Mouse (Mus musculus) E14TG2a.4 (cell line): ENCODE data around the gene Edaradd.

Source experiments
- H3K27me3 ChIP-seq: 2 replicates; pipeline ENCODE4 v1.6.1; 2014; ENCODE audit warnings: low read length, control low read depth; ENCODE audit not compliant: insufficient read depth
- H3K36me3 ChIP-seq: 2 replicates; pipeline ENCODE4 v1.6.1; 2014; ENCODE audit warnings: low read length, control low read depth; ENCODE audit not compliant: insufficient read depth
- H3K4me1 ChIP-seq: replicated peaks from 2 replicates; pipeline ENCODE4 v1.6.1; 2014; ENCODE audit warnings: low read depth, low read length, control low read depth
- H3K4me3 ChIP-seq: replicated peaks from 2 replicates; pipeline ENCODE4 v1.5.1; 2014; ENCODE audit warnings: mild to moderate bottlenecking, low read length
- H3K9me3 ChIP-seq: 2 replicates; pipeline ENCODE4 v1.6.1; 2014; ENCODE audit warnings: low read length, control low read depth
- CTCF ChIP-seq: conservative IDR thresholded peaks from 2 replicates; pipeline ENCODE4 v1.5.1; 2014; ENCODE audit warnings: low read length
- NANOG ChIP-seq: IDR thresholded peaks from 2 replicates; pipeline ENCODE4 v1.6.1; 2014; ENCODE audit warnings: borderline replicate concordance, low read length, mixed read lengths
- POU5F1 ChIP-seq: IDR thresholded peaks from 2 replicates; pipeline ENCODE4 v1.6.1; 2014; ENCODE audit warnings: low read length, borderline replicate concordance

The Edaradd gene

GRCm38 (mm10) chr13:12460881-12461729 is 59.1 kb downstream of the Edaradd start:
- Histone ChIP-seq H3K27me3 (no peaks in the 10 kb centered on the region), H3K4me1 (peaks cover 29% of the 10 kb centered on the region), H3K9me3 (no peaks in the 10 kb centered on the region), H3K36me3 (no peaks in the 10 kb centered on the region), H3K4me3 (peak overlapping the region; percentile 91)
- no peak for TF ChIP-seq POU5F1
- no peak for TF ChIP-seq CTCF
- no peak for TF ChIP-seq NANOG

- no peaks in the 10 kb centered on the region for H3K27me3 ChIP-seq
- H3K36me3 ChIP-seq: no peaks in the 10 kb centered on the region
- peak overlapping the region; percentile 91 for H3K4me3 ChIP-seq
- no peaks in the 10 kb centered on the region for H3K9me3 ChIP-seq
- TF ChIP-seq POU5F1 (no peak), NANOG (no peak), CTCF (no peak)
- peaks cover 28% of the 10 kb centered on the region for H3K4me1 ChIP-seq
Observed at GRCm38 (mm10) chr13:12460443-12460842, 59.8 kb downstream of the Edaradd start.

DNA sequence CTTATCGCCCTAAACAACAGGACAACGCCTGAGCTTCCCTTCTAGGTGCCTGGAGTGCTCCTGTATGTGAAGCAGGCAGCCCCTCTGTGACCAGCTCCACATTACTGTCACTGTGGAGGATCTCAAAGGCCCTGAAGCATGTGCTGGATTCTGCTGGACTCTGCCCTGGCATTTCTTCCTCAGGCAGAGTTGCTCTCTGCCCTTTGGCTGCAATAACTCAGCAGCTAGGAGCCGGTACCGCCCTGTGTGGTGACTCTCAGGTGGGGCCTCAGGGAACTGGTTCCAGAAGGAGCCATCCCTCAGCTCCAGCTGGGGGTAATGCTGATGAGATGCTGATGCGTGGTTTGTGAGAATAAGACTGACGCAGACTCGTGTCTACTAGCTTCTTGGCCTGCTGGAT is 63.5 kb downstream of the Edaradd start:
- Histone ChIP-seq H3K27me3 (no peaks in the 10 kb centered on the region), H3K4me3 (no peak overlapping the region)

DNA sequence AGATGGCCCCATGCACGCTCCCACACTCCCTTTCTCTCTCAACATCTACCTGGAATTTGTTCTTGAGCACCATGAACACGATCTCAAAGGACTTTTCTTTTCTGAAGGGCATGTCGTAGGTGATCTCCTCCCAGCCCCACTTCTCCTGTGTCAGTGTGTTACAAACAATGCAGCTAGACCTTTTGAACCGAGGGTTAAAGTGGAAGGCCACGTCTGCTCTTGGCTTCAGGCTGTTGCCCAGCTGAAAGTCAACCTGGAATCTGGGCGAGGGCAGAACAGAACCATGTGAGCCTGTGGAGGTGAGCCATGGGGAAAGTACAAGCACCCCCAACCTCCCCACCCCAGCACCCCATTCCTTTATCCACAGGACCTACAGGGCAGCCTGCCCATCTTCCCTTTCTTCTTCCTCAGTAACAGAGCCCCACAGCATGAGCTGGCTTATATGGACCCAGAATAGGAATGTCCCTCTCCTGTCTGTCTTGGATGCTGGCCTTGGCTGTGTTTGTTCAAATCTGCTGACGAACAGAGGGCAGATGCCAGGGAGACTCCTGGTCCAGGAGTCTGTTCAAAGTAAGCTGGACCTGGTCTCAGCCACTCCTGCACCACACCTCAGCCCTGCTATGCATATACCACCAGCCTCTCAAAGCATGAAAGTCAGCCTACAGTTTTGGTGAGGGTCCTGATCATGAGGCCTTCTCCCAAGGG is 65.4 kb downstream of the Edaradd start:
- Histone ChIP-seq H3K36me3 (no peaks in the 10 kb centered on the region), H3K9me3 (no peaks in the 10 kb centered on the region), H3K4me3 (no peak overlapping the region), H3K4me1 (peaks cover 4% of the 10 kb centered on the region; the same call in 1 of the 2 replicates), H3K27me3 (no peaks in the 10 kb centered on the region)
- TF ChIP-seq POU5F1 (no peak), CTCF (no peak), NANOG (no peak)

More for the DNA sequence above, 63.5 kb downstream of the Edaradd start:
- no peaks in the 10 kb centered on the region for H3K9me3 ChIP-seq
- TF ChIP-seq NANOG (no peak), CTCF (no peak), POU5F1 (no peak)
- peaks cover 15% of the 10 kb centered on the region for H3K4me1 ChIP-seq
- H3K36me3 ChIP-seq: no peaks in the 10 kb centered on the region

DNA sequence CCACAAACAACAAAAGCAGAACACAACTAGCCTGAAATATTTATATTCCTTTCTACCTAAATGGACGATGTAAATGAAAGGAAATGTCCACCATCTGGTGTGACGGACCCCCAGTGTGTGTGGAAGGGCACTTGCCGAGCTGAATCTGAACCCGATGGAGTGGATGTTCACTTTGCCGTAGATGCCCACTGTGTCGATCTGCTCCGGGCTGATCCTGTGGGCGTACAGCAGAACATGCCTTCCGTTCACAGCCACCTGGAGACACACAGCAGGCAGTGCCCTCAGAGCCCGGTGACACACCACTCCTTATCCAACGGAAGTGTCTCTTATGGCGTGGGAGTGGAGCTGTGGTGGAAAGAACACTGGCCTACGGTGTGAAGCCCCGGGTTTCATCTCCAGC is 67.1 kb downstream of the Edaradd start:
- peaks cover 7% of the 10 kb centered on the region for H3K4me1 ChIP-seq
- no peak for TF ChIP-seq POU5F1
- no peak for TF ChIP-seq NANOG
- TF ChIP-seq CTCF: no peak

GRCm38 (mm10) chr13:12442008-12442587 is 78.1 kb downstream of the Edaradd start:
- TF ChIP-seq NANOG (no peak), POU5F1 (no peak), CTCF (no peak)
- peaks cover 54% of the 10 kb centered on the region for H3K36me3 ChIP-seq
- H3K9me3 ChIP-seq: no peaks in the 10 kb centered on the region
- H3K4me1 ChIP-seq: peaks cover 52% of the 10 kb centered on the region
- no peak overlapping the region for H3K4me3 ChIP-seq
- H3K27me3 ChIP-seq: no peaks in the 10 kb centered on the region

More for the DNA sequence above, 67.1 kb downstream of the Edaradd start:
- Histone ChIP-seq H3K27me3 (no peaks in the 10 kb centered on the region), H3K9me3 (no peaks in the 10 kb centered on the region), H3K36me3 (no peaks in the 10 kb centered on the region), H3K4me3 (no peak overlapping the region)

DNA sequence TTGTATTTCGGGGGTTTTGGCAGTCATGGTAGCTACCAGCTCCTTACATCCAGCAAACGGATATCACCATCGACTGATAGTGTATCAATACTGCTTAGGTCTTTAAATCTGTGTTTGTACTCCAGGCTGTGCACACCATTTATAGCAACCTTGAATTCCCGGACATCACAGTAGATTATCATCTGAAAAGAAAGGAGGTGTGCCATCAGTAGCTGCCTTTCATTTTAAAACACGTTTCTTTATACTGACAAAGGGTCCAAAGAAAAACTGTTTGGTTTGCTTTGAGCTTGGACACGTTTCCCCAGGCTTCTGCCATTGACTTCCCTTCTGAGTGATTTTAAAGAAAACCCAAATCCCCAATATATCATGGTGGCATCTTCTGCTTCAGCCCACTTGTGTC is 79.4 kb downstream of the Edaradd start:
- Histone ChIP-seq H3K4me1 (peaks cover 51% of the 10 kb centered on the region), H3K4me3 (no peak overlapping the region), H3K9me3 (no peaks in the 10 kb centered on the region), H3K36me3 (peaks cover 65% of the 10 kb centered on the region), H3K27me3 (no peaks in the 10 kb centered on the region)
- no peak for TF ChIP-seq POU5F1
- peak; percentile 94 for TF ChIP-seq NANOG

GRCm38 (mm10) chr13:12439586-12439985 is 80.7 kb downstream of the Edaradd start:
- H3K9me3 ChIP-seq: no peaks in the 10 kb centered on the region
- H3K27me3 ChIP-seq: no peaks in the 10 kb centered on the region
- H3K4me3 ChIP-seq: no peak overlapping the region
- H3K36me3 ChIP-seq: peaks cover 74% of the 10 kb centered on the region
- TF ChIP-seq NANOG: no peak
- no peak for TF ChIP-seq POU5F1
- no peak for TF ChIP-seq CTCF
- H3K4me1 ChIP-seq: peaks cover 51% of the 10 kb centered on the region
